Mouse (Mus musculus) brain, embryonic 14.5 days (tissue): ENCODE data around the gene Hoxd9.

Experiments
- CTCF ChIP-seq: fragments of 200-500 bp; IDR thresholded peaks from 2 replicates; pipeline ENCODE4 v1.5.1; 2012; ENCODE audit warnings: inconsistent platforms, mild to moderate bottlenecking, moderate library complexity, borderline replicate concordance; ENCODE audit not compliant: insufficient read depth, insufficient read length; ENCODE audit errors: extremely low read depth
- POLR2A ChIP-seq: fragments of 200-500 bp; IDR thresholded peaks from 2 replicates; pipeline ENCODE4 v1.6.1; 2012; ENCODE audit warnings: mild to moderate bottlenecking, inconsistent platforms, borderline replicate concordance; ENCODE audit not compliant: poor library complexity, insufficient read depth, insufficient read length, severe bottlenecking; ENCODE audit errors: extremely low read depth

GRCm38 (mm10) chr2:74658667-74659371 lies 38.7 kb upstream of the Hoxd9 start:
- TF ChIP-seq POLR2A (no peak), CTCF (no peak)
